Mouse (Mus musculus) CH12.LX (cell line): ENCODE measurements at regions not wholly inside any gene's neighbourhood (a gene's known extent, or its start where the extent isn't known, plus 50 kb on each side); places are given as distances from the start of the nearest gene placed in this dataset.

ENCODE experiments used
- DNase-seq: peaks from one replicate; pipeline ENCODE4 v3.0.0-alpha.2; 2013; ENCODE audit errors: extremely low read depth
- H3K27ac ChIP-seq: 2 replicates; pipeline ENCODE4 v1.5.1; 2012; ENCODE audit warnings: low read depth, mild to moderate bottlenecking, control low read depth, moderate library complexity; ENCODE audit not compliant: insufficient read depth
- H3K27me3 ChIP-seq: replicated peaks from 2 replicates; pipeline ENCODE3; 2012; ENCODE audit warnings: inconsistent platforms
- H3K36me3 ChIP-seq, 2 experiments: replicated peaks in 1 of 2; 2 replicates each; pipeline versions ENCODE3 to v1.6.1; 2012; ENCODE audit warnings: inconsistent platforms in 1 of 2, low read length in 1 of 2, mild to moderate bottlenecking in 1 of 2, mixed read lengths in 1 of 2, moderate library complexity in 1 of 2; ENCODE audit not compliant: control insufficient read depth in 1 of 2, insufficient read depth in 1 of 2
- H3K4me1 ChIP-seq, 2 experiments: 2 replicates each; pipeline ENCODE4 v1.6.1; 2012; ENCODE audit warnings: inconsistent platforms in 1 of 2, moderate library complexity in 1 of 2; ENCODE audit not compliant: insufficient read depth in 2 of 2, control insufficient read depth in 1 of 2
- H3K4me2 ChIP-seq: 2 replicates; pipeline ENCODE4 v1.6.1; 2012; ENCODE audit warnings: low read depth, mild to moderate bottlenecking, control low read depth; ENCODE audit not compliant: poor library complexity, insufficient read depth, severe bottlenecking
- H3K4me3 ChIP-seq, 3 experiments: fragments of 150-350 bp in 1 of 3; sonication (generic) in 1 of 3; replicated peaks in 1 of 3; 2 replicates each; pipeline versions ENCODE3 to v1.5.1; 2011 to 2012; ENCODE audit warnings: low read depth in 2 of 3, low read length in 2 of 3, mild to moderate bottlenecking in 2 of 3, moderate library complexity in 2 of 3, control low read depth in 1 of 3, improper control_type of control experiment in 1 of 3, inconsistent platforms in 1 of 3, mixed read lengths in 1 of 3; ENCODE audit not compliant: poor library complexity in 1 of 3
- H3K79me2 ChIP-seq: replicated peaks from 2 replicates; pipeline ENCODE4 v1.6.1; 2012; ENCODE audit warnings: mild to moderate bottlenecking, moderate library complexity; ENCODE audit not compliant: control insufficient read depth, poor library complexity, insufficient read depth, severe bottlenecking; ENCODE audit errors: extremely low read depth
- H3K9ac ChIP-seq: 2 replicates; pipeline ENCODE4 v1.6.1; 2012; ENCODE audit warnings: low read depth, mild to moderate bottlenecking, control low read depth, moderate library complexity; ENCODE audit not compliant: insufficient read depth
- H3K9me3 ChIP-seq: replicated peaks from 2 replicates; pipeline ENCODE3; 2012; ENCODE audit warnings: low read length, inconsistent platforms, mixed read lengths
- CHD1 ChIP-seq: IDR thresholded peaks from 2 replicates; pipeline ENCODE4 v1.6.1; 2012; ENCODE audit warnings: low read depth, low read length, improper control_type of control experiment, inconsistent platforms
- CHD2 ChIP-seq: IDR thresholded peaks from 2 replicates; pipeline ENCODE4 v1.6.1; 2011; ENCODE audit warnings: low read length, improper control_type of control experiment
- CTCF ChIP-seq, 2 experiments: IDR thresholded peaks in 1 of 2; conservative IDR thresholded peaks in 1 of 2; 2 replicates each; pipeline ENCODE4 v1.5.1; 2011 to 2012; ENCODE audit warnings: low read depth in 2 of 2, low read length in 2 of 2, improper control_type of control experiment in 1 of 2, inconsistent platforms in 1 of 2, mild to moderate bottlenecking in 1 of 2, moderate library complexity in 1 of 2
- ELF1 ChIP-seq: IDR thresholded peaks from 2 replicates; pipeline ENCODE4 v1.6.1; 2014; ENCODE audit warnings: low read depth, mild to moderate bottlenecking, inconsistent platforms, low read length, improper control_type of control experiment
- ETS1 ChIP-seq: conservative IDR thresholded peaks from 2 replicates; pipeline ENCODE4 v1.6.1; 2012; ENCODE audit warnings: low read depth, mild to moderate bottlenecking, inconsistent platforms, low read length, improper control_type of control experiment, moderate library complexity
- GABPA ChIP-seq: IDR thresholded peaks from 2 replicates; pipeline ENCODE4 v1.6.1; 2012; ENCODE audit warnings: low read depth, low read length, improper control_type of control experiment, inconsistent platforms; ENCODE audit not compliant: insufficient replicate concordance
- IRF4 ChIP-seq: IDR thresholded peaks from 2 replicates; pipeline ENCODE4 v1.6.1; 2014; ENCODE audit warnings: low read depth, mild to moderate bottlenecking, inconsistent platforms, low read length, improper control_type of control experiment
- JUN ChIP-seq: IDR thresholded peaks from 2 replicates; pipeline ENCODE4 v1.6.1; 2011; ENCODE audit warnings: low read depth, mild to moderate bottlenecking, low read length, improper control_type of control experiment, moderate library complexity; ENCODE audit not compliant: insufficient read depth
- JUND ChIP-seq: conservative IDR thresholded peaks from 2 replicates; pipeline ENCODE4 v1.6.1; 2011; ENCODE audit warnings: low read depth, low read length, improper control_type of control experiment
- KAT2A ChIP-seq: IDR thresholded peaks from 2 replicates; pipeline ENCODE4 v1.6.1; 2012; ENCODE audit warnings: low read length, improper control_type of control experiment, inconsistent platforms; ENCODE audit not compliant: insufficient replicate concordance
- MAZ ChIP-seq: IDR thresholded peaks from 2 replicates; pipeline ENCODE4 v1.6.1; 2012; ENCODE audit warnings: low read depth, mild to moderate bottlenecking, inconsistent platforms, low read length, improper control_type of control experiment, moderate library complexity
- MYC ChIP-seq: IDR thresholded peaks from 2 replicates; pipeline ENCODE4 v1.6.1; 2011; ENCODE audit warnings: low read depth, mild to moderate bottlenecking, improper control_type of control experiment, low read length
- NRF1 ChIP-seq: IDR thresholded peaks from 2 replicates; pipeline ENCODE4 v1.6.1; 2014; ENCODE audit warnings: low read depth, mild to moderate bottlenecking, inconsistent platforms, low read length, improper control_type of control experiment, moderate library complexity
- PAX5 ChIP-seq: IDR thresholded peaks from 2 replicates; pipeline ENCODE4 v1.6.1; 2012; ENCODE audit warnings: low read length, inconsistent platforms, mixed read lengths
- POLR2A ChIP-seq: IDR thresholded peaks from 2 replicates; pipeline ENCODE4 v1.6.1; 2011; ENCODE audit warnings: low read depth, mild to moderate bottlenecking, improper control_type of control experiment, low read length
- RAD21 ChIP-seq: IDR thresholded peaks from 2 replicates; pipeline ENCODE4 v1.6.1; 2011; ENCODE audit warnings: low read depth, mild to moderate bottlenecking, low read length, improper control_type of control experiment, moderate library complexity
- SIN3A ChIP-seq: IDR thresholded peaks from 2 replicates; pipeline ENCODE4 v1.6.1; 2012; ENCODE audit warnings: low read length, improper control_type of control experiment, inconsistent platforms
- SMC3 ChIP-seq: IDR thresholded peaks from 2 replicates; pipeline ENCODE4 v1.6.1; 2011; ENCODE audit warnings: low read depth, low read length, improper control_type of control experiment
- TBP ChIP-seq: conservative IDR thresholded peaks from 2 replicates; pipeline ENCODE4 v1.6.1; 2011; ENCODE audit warnings: low read depth, low read length, improper control_type of control experiment
- TCF12 ChIP-seq: IDR thresholded peaks from 2 replicates; pipeline ENCODE4 v1.6.1; 2014; ENCODE audit warnings: low read depth, mild to moderate bottlenecking, inconsistent platforms, low read length, improper control_type of control experiment
- USF2 ChIP-seq: conservative IDR thresholded peaks from 2 replicates; pipeline ENCODE4 v1.6.1; 2011; ENCODE audit warnings: low read depth, low read length, improper control_type of control experiment
- ZKSCAN1 ChIP-seq: IDR thresholded peaks from 2 replicates; pipeline ENCODE4 v1.6.1; 2012; ENCODE audit warnings: low read depth, inconsistent platforms, low read length, improper control_type of control experiment, borderline replicate concordance
- ZMIZ1 ChIP-seq: IDR thresholded peaks from 2 replicates; pipeline ENCODE4 v1.6.1; 2012; ENCODE audit warnings: low read depth, mild to moderate bottlenecking, inconsistent platforms, low read length, improper control_type of control experiment
- ZNF384 ChIP-seq: IDR thresholded peaks from 2 replicates; pipeline ENCODE4 v1.6.1; 2012; ENCODE audit warnings: low read depth, low read length, improper control_type of control experiment, inconsistent platforms
- dilution Hi-C: fragments of 300-500 bp; cut with MboI; formaldehyde crosslinking; loops from 2 replicates; pipeline ENCODE4 v1.14.3; 2020; ENCODE audit warnings: low sequenced_read_pairs; ENCODE audit not compliant: extremely low pct_unique_long_range_greater_than_20kb, extremely low pct_ligation_motif_present
- in situ Hi-C: fragments of 300-500 bp; cut with MboI; formaldehyde crosslinking; loops from 3 replicates; pipeline ENCODE4 v1.14.3; 2019; ENCODE audit warnings: low sequenced_read_pairs, low pct_ligation_motif_present, low pct_unique_long_range_greater_than_20kb, mixed read lengths

DNA sequence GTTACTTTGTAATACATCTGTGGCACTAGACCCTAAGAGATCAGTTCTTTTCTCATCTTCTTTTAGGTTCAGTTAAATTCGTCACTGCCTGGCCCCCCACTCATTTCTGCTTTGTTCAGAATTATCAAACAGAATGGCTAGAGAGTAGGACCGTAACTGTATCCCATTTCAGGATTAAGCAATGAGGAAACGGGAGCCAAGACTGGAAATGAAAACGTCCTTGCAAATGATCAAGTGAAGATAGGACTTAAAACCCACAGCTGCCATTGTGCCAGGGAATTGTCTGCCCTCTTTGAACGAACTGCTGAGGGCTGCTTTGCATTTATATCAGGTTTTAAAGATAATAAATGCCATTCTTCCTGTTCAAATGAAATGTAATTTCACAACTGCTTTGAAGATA, 133.7 kb upstream of the Peli2 start:
- H3K27ac ChIP-seq = no peak overlapping the region
- H3K4me2 ChIP-seq = no peak overlapping the region
- H3K36me3 ChIP-seq = no peaks in the 10 kb centered on the region
- no peak overlapping the region for H3K4me3 ChIP-seq
- TF ChIP-seq TBP (no peak), CTCF (conservative IDR thresholded peaks at IDR 0.05 in 1 of 2, IDR thresholded peaks at IDR 0.05 in 1 of 2; ENCODE audit: low read depth in 2 of 2, low read length in 2 of 2) (no peak), ZMIZ1 (no peak), USF2 (no peak), GABPA (no peak), ZNF384 (no peak), NRF1 (no peak), PAX5 (no peak), ETS1 (no peak), JUN (no peak), RAD21 (no peak), MYC (no peak)
- TF ChIP-seq, all 38 proteins: peak for 0
- H3K79me2 ChIP-seq = no peaks in the 10 kb centered on the region
- no peaks in the 10 kb centered on the region for H3K9me3 ChIP-seq
- H3K27me3 ChIP-seq = no peaks in the 10 kb centered on the region
- DNase-seq = no peak
- in situ Hi-C loops (no loop called here), dilution Hi-C loops (no loop called here)
- 0 out of 4 replicates have a peak, but pooled peaks cover 0 to under 1% of the 10 kb centered on the region in 2 experiments for H3K4me1 ChIP-seq
- H3K9ac ChIP-seq = no peak overlapping the region

DNA sequence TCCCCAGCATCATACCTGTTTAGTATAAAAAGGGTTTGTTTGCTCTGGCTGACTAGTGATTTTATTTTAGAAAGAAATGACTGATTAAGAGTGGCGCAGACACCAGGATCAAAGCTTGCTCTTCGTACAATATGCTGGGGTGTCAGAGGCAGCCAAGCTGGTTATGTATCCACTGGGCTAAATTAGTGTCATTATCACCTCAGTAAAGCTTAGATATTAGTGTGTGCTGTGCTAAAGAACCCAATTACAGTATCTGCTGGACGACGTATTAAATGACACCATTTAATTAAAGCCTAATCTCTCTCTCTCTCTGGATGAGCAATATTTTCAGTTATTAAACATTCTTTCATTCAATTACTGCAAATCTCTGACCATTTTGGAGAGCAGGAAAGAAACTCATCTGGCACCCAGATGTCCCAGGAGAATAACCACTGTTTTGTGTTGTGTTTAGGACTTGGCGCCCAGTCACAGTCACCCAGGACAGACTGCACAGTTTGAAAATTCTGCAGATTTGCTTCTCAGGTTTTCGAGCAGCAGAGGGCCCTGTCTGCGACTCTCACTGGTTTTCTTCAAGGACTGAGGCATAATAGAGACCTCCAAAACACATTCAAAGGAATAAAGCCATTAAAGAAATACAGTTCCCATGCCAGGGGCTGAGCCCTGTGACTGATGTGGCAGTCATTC, 133.1 kb upstream of the Peli2 start:
- Histone ChIP-seq H3K4me2 (no peak overlapping the region), H3K9me3 (no peaks in the 10 kb centered on the region), H3K27me3 (no peaks in the 10 kb centered on the region), H3K36me3 (no peaks in the 10 kb centered on the region), H3K9ac (no peak overlapping the region), H3K79me2 (no peaks in the 10 kb centered on the region), H3K4me3 (no peak overlapping the region), H3K27ac (no peak overlapping the region), H3K4me1 (0 out of 4 replicates have a peak, but pooled peaks cover 0 to 2% of the 10 kb centered on the region in 2 experiments)
- in situ Hi-C loops (no loop called here), dilution Hi-C loops (no loop called here)
- DNase-seq = no peak
- no peak for TF ChIP-seq CTCF (conservative IDR thresholded peaks at IDR 0.05 in 1 of 2, IDR thresholded peaks at IDR 0.05 in 1 of 2; ENCODE audit: low read depth in 2 of 2, low read length in 2 of 2)

DNA sequence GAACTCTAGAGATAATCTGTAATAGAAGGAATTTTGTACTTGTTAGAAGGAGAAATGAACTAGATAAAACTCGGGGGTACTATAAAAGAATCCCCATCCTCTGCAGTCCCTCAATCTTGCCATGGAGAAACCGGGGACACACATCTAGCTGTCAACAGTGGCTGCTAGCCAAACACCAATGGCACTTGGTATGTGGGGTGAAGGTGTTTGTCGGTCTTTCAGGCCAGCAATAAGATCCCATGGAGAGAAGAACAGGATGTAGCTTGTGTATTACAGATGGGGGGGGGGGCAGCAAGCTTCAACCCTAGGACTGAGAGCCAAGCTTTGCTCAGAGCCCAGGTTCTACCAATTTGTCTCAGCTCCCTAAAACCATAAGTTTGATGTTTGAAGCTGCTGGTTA, 132.5 kb upstream of the Peli2 start:
- TF ChIP-seq JUN = no peak
- no peak for TF ChIP-seq ELF1
- no peak for TF ChIP-seq GABPA
- no peak for TF ChIP-seq KAT2A
- no peak for TF ChIP-seq ZNF384
- TF ChIP-seq JUND = no peak
- no peak for TF ChIP-seq SMC3
- TF ChIP-seq IRF4 = no peak
- no peak for TF ChIP-seq SIN3A
- TF ChIP-seq POLR2A = no peak
- no peak for TF ChIP-seq MAZ
- TF ChIP-seq ZMIZ1 = no peak
- TF ChIP-seq PAX5 = no peak
- TF ChIP-seq CTCF (conservative IDR thresholded peaks at IDR 0.05 in 1 of 2, IDR thresholded peaks at IDR 0.05 in 1 of 2; ENCODE audit: low read depth in 2 of 2, low read length in 2 of 2) = no peak
- TF ChIP-seq TCF12 = no peak
- no peak for TF ChIP-seq ZKSCAN1
- TF ChIP-seq CHD2 = no peak
- no peak for TF ChIP-seq CHD1
- no peaks in the 10 kb centered on the region for H3K9me3 ChIP-seq

More for the DNA sequence above, 132.5 kb upstream of the Peli2 start:
- no peak overlapping the region for H3K4me3 ChIP-seq
- in situ Hi-C loops = no loop called here
- dilution Hi-C loops = no loop called here
- no peaks in the 10 kb centered on the region for H3K27me3 ChIP-seq
- DNase-seq = no peak
- H3K27ac ChIP-seq = no peak overlapping the region
- H3K9ac ChIP-seq = no peak overlapping the region
- H3K79me2 ChIP-seq = no peaks in the 10 kb centered on the region
- no peak overlapping the region for H3K4me2 ChIP-seq
- H3K36me3 ChIP-seq = no peaks in the 10 kb centered on the region
- H3K4me1 ChIP-seq = 0 out of 4 replicates have a peak, but pooled peaks cover 0 to 2% of the 10 kb centered on the region in 2 experiments
